Mouse (Mus musculus) forebrain, embryonic 13.5 days (tissue): Measurements from ENCODE around the gene Lmod2. TPM values are rescaled to one million over a fixed set of nuclear protein-coding genes. Genes with fewer than 3 reads are reported as not detected.

ENCODE experiments used
- ATAC-seq: fragments of 200-750 bp; cut with Nextera tagmentation; 2 replicates; pipeline ENCODE4 v1.8.0; 2017
- H3K27ac ChIP-seq: fragments of 300-500 bp; sonication (generic); 2 replicates; pipeline ENCODE4 v1.5.1; 2015; ENCODE audit warnings: inconsistent platforms, mild to moderate bottlenecking, moderate library complexity
- H3K27me3 ChIP-seq: fragments of 300-500 bp; sonication (generic); 2 replicates; pipeline ENCODE4 v1.6.1; 2015; ENCODE audit warnings: mild to moderate bottlenecking, inconsistent platforms
- H3K36me3 ChIP-seq: fragments of 300-500 bp; sonication (generic); 2 replicates; pipeline ENCODE4 v1.6.1; 2015; ENCODE audit warnings: mild to moderate bottlenecking, inconsistent platforms; ENCODE audit not compliant: poor library complexity, severe bottlenecking
- H3K4me1 ChIP-seq: fragments of 300-500 bp; sonication (generic); 2 replicates; pipeline ENCODE4 v1.6.1; 2015; ENCODE audit warnings: inconsistent platforms
- H3K4me2 ChIP-seq: fragments of 300-500 bp; sonication (generic); 2 replicates; pipeline ENCODE4 v1.6.1; 2015; ENCODE audit warnings: inconsistent platforms, mild to moderate bottlenecking, moderate library complexity
- H3K4me3 ChIP-seq: fragments of 300-500 bp; sonication (generic); 2 replicates; pipeline ENCODE4 v1.5.1; 2015; ENCODE audit warnings: mild to moderate bottlenecking, inconsistent platforms
- H3K9ac ChIP-seq: fragments of 300-500 bp; sonication (generic); 2 replicates; pipeline ENCODE4 v1.6.1; 2015; ENCODE audit warnings: mild to moderate bottlenecking, inconsistent platforms
- H3K9me3 ChIP-seq: fragments of 300-500 bp; sonication (generic); replicated peaks from 2 replicates; pipeline ENCODE4 v1.6.1; 2016; ENCODE audit warnings: inconsistent platforms
- WGBS: fragments of 180-500 bp; shearing (Covaris S2); methylation state at CpG from one replicate; pipeline ENCODE4 v1.1.7; 2015; 5-methylcytosine and 5-hydroxymethylcytosine counted together
- polyA plus RNA-seq: library from polyadenylated mRNA; unstranded; fragments of >200 nt; fragmentation: Nextera tagmentation; extraction: Ambion mirVana; gene quantifications from 2 replicates; pipeline ENCODE4 v1.2.1, GENCODE M21; 2015

The Lmod2 gene
- polyA plus RNA-seq, 1 experiment from 2014 or later = not detected

DNA sequence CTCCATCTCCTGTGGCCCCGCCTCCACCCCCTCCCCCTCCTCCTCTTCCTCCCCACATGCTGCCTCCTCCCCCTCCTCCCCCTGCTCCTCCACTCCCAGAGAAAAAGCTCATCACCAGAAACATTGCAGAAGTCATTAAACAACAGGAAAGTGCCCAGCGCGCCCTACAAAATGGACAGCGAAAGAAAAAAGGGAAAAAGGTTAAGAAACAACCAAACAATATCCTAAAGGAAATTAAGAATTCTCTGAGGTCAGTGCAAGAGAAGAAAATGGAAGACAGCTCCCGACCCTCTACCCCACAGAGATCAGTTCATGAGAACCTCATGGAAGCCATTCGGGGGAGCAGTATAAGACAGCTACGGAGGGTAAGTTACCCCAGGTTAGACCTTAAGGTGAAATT, 6.7 kb downstream of the Lmod2 start:
- WGBS = 94% methylated on average over 7 of the region's 7 CpGs
- Histone ChIP-seq H3K4me3 (no peak overlapping the region), H3K4me2 (no peak overlapping the region), H3K4me1 (no peaks in the 10 kb centered on the region), H3K27ac (no peak overlapping the region), H3K9ac (no peak overlapping the region), H3K27me3 (no peaks in the 10 kb centered on the region), H3K9me3 (no peaks in the 10 kb centered on the region), H3K36me3 (no peaks in the 10 kb centered on the region)
- no peak for ATAC-seq

DNA sequence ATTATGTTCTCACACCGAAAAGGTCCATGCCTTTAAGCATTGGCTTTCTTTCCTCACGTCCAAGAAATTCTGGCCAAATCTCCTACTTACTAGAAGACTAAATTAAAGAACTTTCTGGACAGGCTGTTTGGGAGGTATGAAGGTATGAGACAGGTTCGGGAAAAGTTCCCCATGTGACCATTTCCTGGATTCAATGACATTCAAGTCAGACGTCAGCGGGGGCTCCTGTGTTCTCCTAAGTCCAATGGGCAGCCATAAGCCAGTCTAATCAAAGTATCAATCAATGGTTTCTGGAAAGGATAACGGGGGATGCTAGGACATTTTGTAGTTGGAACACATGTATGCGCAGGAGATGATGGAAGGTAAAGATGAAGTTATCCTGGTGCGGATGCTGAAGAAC, 8.1 kb downstream of the Lmod2 start:
- ATAC-seq = no peak
- Histone ChIP-seq H3K4me2 (no peak overlapping the region), H3K27me3 (no peaks in the 10 kb centered on the region), H3K9ac (no peak overlapping the region), H3K36me3 (no peaks in the 10 kb centered on the region), H3K9me3 (no peaks in the 10 kb centered on the region), H3K27ac (no peak overlapping the region), H3K4me1 (no peaks in the 10 kb centered on the region), H3K4me3 (no peak overlapping the region)
- whole genome bisulfite sequencing = 95% methylated on average over 8 of the region's 8 CpGs

DNA sequence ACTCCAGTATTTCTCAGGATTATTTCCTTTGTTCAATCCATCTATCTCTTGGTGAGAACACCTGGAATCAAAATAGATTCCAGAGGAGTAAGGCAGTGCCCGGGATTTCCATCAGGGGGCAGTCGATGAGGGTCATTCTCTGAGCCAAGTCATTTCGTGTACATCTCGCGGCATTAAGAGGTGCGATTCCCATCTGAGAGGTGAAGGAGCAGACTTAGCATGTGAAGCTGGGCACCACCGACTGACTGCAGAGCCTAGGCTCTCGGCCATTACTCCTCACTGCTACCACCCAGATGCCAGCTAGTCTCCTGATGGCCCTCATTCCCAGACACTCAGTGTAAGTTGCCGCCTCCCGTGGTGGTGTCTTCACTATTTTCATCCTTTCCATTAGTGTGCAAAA, 8.9 kb downstream of the Lmod2 start:
- Histone ChIP-seq H3K9me3 (no peaks in the 10 kb centered on the region), H3K27me3 (no peaks in the 10 kb centered on the region), H3K9ac (no peak overlapping the region), H3K4me3 (no peak overlapping the region), H3K27ac (no peak overlapping the region), H3K36me3 (no peaks in the 10 kb centered on the region), H3K4me2 (no peak overlapping the region), H3K4me1 (no peaks in the 10 kb centered on the region)
- 82% methylated on average over 10 of the region's 10 CpGs for whole genome bisulfite sequencing
- no peak for ATAC-seq

DNA sequence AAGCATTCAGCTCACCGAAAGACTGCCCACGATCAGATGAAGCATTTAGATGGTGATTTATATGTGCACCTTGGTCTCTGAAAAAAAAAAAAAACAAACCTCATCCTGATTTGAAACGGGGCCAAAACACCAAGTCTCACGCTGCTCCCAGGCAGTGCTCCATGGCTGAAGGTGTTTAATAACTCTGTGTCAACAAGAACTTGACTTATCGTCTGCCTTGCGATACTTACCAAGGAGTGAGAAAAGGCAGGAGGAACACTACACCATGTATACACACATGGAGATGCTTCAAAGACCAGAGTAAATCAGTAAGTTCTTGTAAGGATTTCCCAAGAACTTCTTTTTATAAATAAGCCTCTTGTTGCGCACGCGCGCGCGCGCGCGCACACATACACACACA, 10.0 kb downstream of the Lmod2 start:
- no peaks in the 10 kb centered on the region for H3K4me1 ChIP-seq
- no peak overlapping the region for H3K27ac ChIP-seq
- H3K4me2 ChIP-seq = no peak overlapping the region
- 0 out of 2 replicates have a peak, but pooled peaks cover 4% of the 10 kb centered on the region for H3K36me3 ChIP-seq
- H3K27me3 ChIP-seq = no peaks in the 10 kb centered on the region
- no peak overlapping the region for H3K4me3 ChIP-seq
- 95% methylated on average over 15 of the region's 15 CpGs for WGBS
- H3K9ac ChIP-seq = no peak overlapping the region
- H3K9me3 ChIP-seq = no peaks in the 10 kb centered on the region
- ATAC-seq = no peak

DNA sequence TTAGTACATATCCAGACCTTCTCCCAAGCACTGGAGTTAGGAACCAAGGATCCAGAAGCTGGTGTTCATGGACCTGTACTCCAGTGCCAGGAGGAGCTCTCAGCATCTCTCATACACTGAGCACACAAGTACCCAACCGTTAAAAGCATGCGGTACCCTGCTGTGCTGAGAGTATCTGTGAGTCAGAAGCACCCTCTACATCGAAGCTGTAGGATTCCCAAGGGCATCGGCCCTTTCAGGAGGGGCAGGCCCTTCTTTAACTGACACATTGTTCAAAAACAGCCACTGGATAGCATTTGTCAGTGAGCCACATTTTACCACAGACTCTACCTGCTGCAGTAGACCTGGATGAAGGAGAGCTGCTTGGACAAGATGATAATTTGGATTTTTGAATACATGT, 10.6 kb downstream of the Lmod2 start:
- Histone ChIP-seq H3K27ac (no peak overlapping the region), H3K4me2 (no peak overlapping the region), H3K9ac (no peak overlapping the region), H3K27me3 (no peaks in the 10 kb centered on the region), H3K36me3 (peaks cover 7% of the 10 kb centered on the region), H3K4me3 (no peak overlapping the region), H3K4me1 (no peaks in the 10 kb centered on the region), H3K9me3 (no peaks in the 10 kb centered on the region)
- WGBS = 75% methylated on average over 4 of the region's 4 CpGs
- no peak for ATAC-seq

DNA sequence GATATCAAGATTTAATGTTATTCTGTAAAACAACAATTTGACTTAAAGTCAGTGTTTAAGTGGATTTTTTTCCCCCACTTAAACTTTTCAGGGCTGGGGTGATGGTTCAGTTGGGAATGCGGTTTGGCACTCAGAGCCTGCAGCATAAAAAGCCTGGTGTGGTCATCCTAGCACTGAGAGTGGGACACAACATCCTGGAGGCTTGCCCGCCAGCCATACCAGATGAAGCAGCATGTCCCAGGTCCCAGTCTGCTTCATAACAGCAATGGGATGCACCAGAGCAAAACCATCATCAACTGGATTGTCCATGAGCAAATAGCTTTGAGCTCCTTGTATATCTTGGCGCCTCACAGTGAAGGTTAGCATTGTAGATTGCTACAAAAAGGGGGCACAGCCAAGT, 11.1 kb downstream of the Lmod2 start:
- Histone ChIP-seq H3K27me3 (no peaks in the 10 kb centered on the region), H3K9me3 (no peaks in the 10 kb centered on the region), H3K9ac (no peak overlapping the region), H3K27ac (no peak overlapping the region), H3K4me1 (no peaks in the 10 kb centered on the region), H3K36me3 (peaks cover 12% of the 10 kb centered on the region), H3K4me3 (no peak overlapping the region), H3K4me2 (no peak overlapping the region)
- ATAC-seq = no peak
- WGBS = 95% methylated on average over 3 of the region's 3 CpGs

DNA sequence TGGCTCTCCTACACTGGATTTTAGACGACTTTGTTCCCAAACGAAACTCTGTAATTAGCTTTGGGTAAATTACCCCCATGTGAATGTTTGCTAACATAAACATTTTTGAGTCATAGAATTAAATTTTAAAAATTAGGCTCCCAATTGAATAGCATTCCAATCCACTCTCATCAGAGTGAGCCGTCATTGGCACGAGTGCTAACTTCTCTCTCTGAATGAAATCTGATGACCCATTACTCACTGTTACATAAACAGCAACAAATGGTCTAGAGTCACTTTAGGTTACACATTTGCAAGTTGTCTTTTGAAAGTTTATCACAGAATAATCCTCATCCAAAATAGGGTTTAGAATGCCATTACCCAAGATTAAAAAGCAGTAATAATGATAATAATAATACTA, 12.0 kb downstream of the Lmod2 start:
- peaks cover 20% of the 10 kb centered on the region for H3K36me3 ChIP-seq
- no peaks in the 10 kb centered on the region for H3K9me3 ChIP-seq
- H3K27ac ChIP-seq = no peak overlapping the region
- no peak overlapping the region for H3K4me2 ChIP-seq
- 79% methylated on average over 4 of the region's 4 CpGs for WGBS
- no peak for ATAC-seq
- H3K9ac ChIP-seq = no peak overlapping the region
- no peak overlapping the region for H3K4me3 ChIP-seq
- H3K4me1 ChIP-seq = no peaks in the 10 kb centered on the region
- H3K27me3 ChIP-seq = no peaks in the 10 kb centered on the region

DNA sequence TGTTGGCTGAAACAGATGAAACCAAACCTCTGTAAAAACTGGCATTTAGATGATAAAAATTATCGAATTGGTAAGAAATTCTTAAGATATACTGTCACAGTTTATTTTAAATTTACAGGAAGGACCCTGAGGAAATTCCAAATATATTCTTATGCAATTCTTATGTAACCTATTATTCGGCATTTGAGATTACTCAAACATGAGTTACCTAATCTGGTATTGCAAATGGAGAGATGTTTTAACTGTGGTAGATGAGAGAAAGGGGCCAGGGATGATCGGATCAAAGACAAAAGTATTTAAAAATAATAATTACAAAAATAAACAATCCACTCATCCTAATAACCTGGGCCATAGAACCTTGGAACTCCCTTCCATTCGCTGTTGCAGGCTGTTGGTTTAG, 12.8 kb downstream of the Lmod2 start:
- Histone ChIP-seq H3K36me3 (peaks cover 28% of the 10 kb centered on the region), H3K9me3 (no peaks in the 10 kb centered on the region), H3K9ac (no peak overlapping the region), H3K4me1 (no peaks in the 10 kb centered on the region), H3K4me3 (no peak overlapping the region), H3K4me2 (no peak overlapping the region), H3K27me3 (no peaks in the 10 kb centered on the region), H3K27ac (no peak overlapping the region)
- 96% methylated on average over 4 of the region's 4 CpGs for WGBS
- no peak for ATAC-seq

DNA sequence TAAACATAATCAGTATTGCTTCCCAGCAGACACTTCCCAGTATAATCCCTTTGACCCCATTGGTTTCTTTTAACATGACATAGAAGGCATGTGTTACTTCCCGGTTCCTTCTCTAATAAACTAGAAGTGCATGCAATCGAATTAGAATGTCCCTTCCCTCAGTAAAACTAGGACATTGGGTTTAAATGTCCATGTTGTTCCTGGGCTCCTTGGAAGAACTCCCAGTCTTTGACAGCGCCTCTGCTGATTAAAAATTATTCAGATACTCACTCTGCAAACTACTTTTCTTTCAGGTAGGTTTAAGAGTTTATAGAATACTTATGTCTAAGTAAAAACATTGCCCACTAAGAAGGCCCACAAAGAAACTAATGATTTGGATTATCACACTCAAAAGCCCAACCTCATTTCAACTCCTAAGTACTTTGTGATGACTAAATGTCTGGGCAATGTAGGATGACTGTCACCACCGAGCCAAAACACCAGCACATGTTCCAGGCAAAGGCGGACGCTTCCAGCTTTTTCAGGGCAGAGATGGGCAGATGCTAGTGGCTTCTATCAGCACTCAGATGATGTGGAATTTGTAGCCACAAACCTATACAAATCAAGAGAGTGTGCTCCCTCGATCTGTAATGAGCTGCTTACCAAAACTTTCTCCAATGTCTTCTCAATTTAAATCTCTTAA, 14.7 kb downstream of the Lmod2 start:
- Histone ChIP-seq H3K4me1 (no peaks in the 10 kb centered on the region), H3K9me3 (no peaks in the 10 kb centered on the region), H3K4me3 (no peak overlapping the region), H3K27ac (no peak overlapping the region), H3K4me2 (no peak overlapping the region), H3K27me3 (no peaks in the 10 kb centered on the region), H3K9ac (no peak overlapping the region), H3K36me3 (peaks cover 40% of the 10 kb centered on the region)
- ATAC-seq = no peak
- 91% methylated on average over 7 of the region's 7 CpGs for WGBS

DNA sequence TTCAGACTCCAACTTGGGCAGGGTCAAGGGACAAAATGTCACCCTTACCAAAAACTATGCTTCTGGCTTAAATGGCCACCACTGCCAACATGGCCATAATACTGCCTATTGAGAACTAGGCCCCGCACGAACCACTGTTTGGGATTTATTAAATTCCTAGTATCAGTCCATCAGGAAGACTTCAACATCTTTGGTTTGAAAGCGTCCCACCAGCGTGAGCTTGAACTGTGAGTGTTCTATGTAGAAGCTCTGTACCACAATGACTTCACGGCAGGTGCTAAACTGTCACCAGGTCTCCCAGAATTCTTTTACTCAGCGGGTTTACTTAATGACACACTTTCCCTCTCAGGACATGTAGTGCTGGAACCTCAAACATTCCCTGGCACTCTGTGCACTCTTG, 15.8 kb downstream of the Lmod2 start:
- Histone ChIP-seq H3K9ac (no peak overlapping the region), H3K4me2 (no peak overlapping the region), H3K27me3 (no peaks in the 10 kb centered on the region), H3K4me1 (no peaks in the 10 kb centered on the region), H3K9me3 (no peaks in the 10 kb centered on the region), H3K4me3 (no peak overlapping the region), H3K36me3 (peaks cover 50% of the 10 kb centered on the region), H3K27ac (no peak overlapping the region)
- no peak for ATAC-seq
- WGBS = 96% methylated on average over 6 of the region's 6 CpGs

DNA sequence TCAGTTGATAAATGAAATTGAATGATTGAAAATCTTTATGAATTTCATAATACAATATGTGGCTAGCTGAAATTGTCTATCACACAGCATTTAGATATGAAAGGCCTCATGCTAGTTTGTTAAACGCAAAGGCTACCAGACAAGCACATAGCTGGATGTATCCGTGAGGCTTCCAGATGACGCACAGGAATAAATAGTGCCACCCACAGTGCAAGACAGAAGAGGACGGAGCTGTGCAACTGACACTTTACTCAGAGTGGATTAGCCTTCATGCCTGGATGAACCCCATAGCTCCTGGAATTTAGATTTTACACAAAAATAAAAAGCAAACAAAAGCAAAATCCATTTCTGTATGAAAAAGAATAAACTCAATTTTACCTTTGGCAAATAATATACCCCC, 16.4 kb downstream of the Lmod2 start:
- Histone ChIP-seq H3K9ac (no peak overlapping the region), H3K4me1 (no peaks in the 10 kb centered on the region), H3K36me3 (peaks cover 50% of the 10 kb centered on the region), H3K4me3 (no peak overlapping the region), H3K27me3 (no peaks in the 10 kb centered on the region), H3K9me3 (no peaks in the 10 kb centered on the region), H3K4me2 (no peak overlapping the region), H3K27ac (no peak overlapping the region)
- 30% methylated on average over 4 of the region's 4 CpGs for WGBS
- no peak for ATAC-seq

DNA sequence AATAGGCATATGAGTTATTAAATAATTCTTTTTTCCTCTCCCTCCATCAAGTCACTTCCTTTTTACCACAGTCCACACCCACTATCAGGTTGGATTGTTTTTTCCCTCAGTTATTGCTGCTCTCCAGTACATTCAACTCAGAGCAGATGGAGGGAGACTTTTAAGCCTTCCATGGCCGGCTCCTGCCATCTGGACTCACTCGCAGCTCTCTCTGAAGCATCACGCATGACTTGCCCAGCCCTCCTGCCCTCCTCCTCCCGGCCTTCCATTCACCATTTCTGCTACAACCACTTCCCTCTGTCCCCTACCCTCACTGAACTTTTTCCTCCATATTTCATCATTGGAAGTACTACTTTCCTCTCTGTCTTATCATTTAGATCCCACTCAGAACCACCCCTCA, 19.2 kb downstream of the Lmod2 start:
- Histone ChIP-seq H3K27ac (no peak overlapping the region), H3K4me3 (no peak overlapping the region), H3K9ac (no peak overlapping the region), H3K27me3 (no peaks in the 10 kb centered on the region), H3K4me2 (no peak overlapping the region), H3K4me1 (no peaks in the 10 kb centered on the region), H3K36me3 (peaks cover 56% of the 10 kb centered on the region), H3K9me3 (no peaks in the 10 kb centered on the region)
- no peak for ATAC-seq
- WGBS = 72% methylated on average over 4 of the region's 4 CpGs

DNA sequence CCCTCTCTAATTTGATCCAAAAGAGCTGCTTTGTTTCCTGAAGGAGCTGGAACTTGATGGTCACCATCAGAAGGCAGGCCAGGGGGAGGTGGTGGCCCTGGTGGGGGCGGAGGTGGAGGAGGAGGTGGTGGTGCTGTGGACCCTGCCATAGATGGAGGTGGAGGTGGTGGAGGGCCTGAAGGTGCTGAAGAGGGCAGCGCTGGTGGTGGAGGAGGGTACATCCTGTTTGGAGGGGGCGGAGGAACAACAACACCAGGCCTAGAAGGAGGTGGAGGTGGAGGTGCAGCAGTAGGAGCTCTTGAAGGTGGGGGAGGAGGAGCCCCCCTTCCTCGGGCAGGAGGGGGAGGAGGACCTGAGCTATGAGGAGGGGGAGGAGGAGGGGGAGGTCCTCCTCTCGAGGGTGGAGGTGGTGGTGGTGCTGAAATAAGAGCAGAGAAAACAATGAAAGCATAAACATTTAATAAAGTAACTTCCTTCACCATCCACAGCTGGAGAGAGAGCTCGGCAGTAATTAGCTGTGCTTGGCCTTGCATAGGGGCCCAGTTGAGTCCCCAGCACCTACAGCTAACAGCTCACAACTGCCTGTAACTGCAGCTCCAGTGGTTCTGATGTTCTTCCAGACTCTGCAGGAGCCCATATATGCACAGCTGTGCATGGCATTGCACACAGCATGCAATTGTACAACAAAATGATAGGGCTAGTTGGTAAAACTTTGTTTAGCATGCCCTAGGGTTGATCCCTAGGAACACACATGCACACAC, 21.9 kb downstream of the Lmod2 start:
- Histone ChIP-seq H3K36me3 (peaks cover 47% of the 10 kb centered on the region), H3K9ac (no peak overlapping the region), H3K27ac (no peak overlapping the region), H3K4me1 (no peaks in the 10 kb centered on the region), H3K9me3 (no peaks in the 10 kb centered on the region), H3K27me3 (no peaks in the 10 kb centered on the region), H3K4me3 (no peak overlapping the region), H3K4me2 (no peak overlapping the region)
- WGBS = 70% methylated on average over 5 of the region's 6 CpGs
- peak; percentile 50; the same call in 1 of the 2 replicates for ATAC-seq
